Mouse (Mus musculus): ENCODE measurements around the gene Krt19. TPM values are rescaled to one million over a fixed set of nuclear protein-coding genes. Genes with fewer than 3 reads are reported as not detected.

Krt19 gene
- total RNA-seq, 2 experiments from 2014 or later = 4.0 to 9.1 TPM

DNA sequence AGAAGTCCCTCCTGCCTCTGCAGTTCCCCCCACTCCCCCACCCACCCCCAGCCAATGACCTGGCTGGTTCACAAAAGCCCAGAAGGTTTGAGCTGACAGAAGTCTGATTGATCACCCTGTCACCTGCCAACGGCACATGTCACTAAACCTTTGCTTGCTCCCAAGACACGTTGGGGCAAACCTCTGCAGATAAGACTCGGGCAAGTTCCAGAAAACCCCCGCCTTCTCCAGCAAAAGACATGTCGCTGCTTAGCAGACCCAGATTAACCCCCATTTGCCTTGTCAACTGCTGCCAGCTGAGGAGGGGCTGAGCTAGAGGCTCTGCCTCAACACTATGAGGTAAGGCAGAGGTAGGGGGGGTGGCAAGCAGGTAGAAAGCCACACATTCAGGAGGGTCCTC is 11.9 kb downstream of the Krt19 start:
- DNase-seq = no peak

GRCm38 (mm10) chr11:100135731-100136130 is 12.7 kb downstream of the Krt19 start, which contains the start of gene Krt15:
Krt15 (minus strand) TSS chr11:100135928.
- DNase-seq = no peak

- no peak for DNase-seq
Measured at GRCm38 (mm10) chr11:100124901-100125300, 23.6 kb downstream of the Krt19 start.

- no peak for DNase-seq
Measured at GRCm38 (mm10) chr11:100121466-100121865, 27.0 kb downstream of the Krt19 start, which contains the start of gene Krt13. Krt13 (minus strand) TSS chr11:100121566.

DNA sequence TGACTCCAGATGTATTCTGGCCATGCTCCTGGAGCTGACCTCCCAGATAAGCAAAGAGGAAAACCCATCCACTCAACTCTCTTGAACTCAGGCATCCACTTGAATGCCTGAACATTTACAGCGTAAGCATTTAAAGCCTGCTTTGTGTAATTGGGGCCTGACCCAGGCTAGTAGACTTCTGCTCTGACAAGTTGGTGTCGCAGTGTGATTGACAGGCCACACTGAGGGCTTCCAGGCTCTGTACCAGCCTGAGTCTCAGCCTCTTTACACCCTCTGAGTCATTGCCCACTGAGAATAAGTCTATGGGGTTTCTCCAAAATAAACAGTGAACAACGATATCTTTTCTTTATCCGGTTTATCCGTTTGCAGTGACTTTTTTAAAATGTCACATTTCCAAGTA is 28.1 kb downstream of the Krt19 start:
- no peak for DNase-seq

DNA sequence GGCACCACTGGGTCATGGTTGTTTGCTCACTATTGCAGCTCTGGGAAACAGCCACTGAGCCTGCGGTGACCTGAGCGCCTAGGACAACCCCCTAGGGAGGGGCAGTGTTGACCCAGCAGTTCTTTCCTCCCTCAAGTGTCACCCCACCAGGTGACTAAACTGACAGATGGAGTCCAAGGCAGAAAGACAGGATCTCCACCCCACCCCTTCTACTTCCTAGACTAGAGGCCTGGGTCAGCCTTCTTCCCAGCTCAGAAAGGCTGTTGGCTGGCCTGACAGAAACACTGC is 34.8 kb downstream of the Krt19 start:
- no peak for DNase-seq

DNA sequence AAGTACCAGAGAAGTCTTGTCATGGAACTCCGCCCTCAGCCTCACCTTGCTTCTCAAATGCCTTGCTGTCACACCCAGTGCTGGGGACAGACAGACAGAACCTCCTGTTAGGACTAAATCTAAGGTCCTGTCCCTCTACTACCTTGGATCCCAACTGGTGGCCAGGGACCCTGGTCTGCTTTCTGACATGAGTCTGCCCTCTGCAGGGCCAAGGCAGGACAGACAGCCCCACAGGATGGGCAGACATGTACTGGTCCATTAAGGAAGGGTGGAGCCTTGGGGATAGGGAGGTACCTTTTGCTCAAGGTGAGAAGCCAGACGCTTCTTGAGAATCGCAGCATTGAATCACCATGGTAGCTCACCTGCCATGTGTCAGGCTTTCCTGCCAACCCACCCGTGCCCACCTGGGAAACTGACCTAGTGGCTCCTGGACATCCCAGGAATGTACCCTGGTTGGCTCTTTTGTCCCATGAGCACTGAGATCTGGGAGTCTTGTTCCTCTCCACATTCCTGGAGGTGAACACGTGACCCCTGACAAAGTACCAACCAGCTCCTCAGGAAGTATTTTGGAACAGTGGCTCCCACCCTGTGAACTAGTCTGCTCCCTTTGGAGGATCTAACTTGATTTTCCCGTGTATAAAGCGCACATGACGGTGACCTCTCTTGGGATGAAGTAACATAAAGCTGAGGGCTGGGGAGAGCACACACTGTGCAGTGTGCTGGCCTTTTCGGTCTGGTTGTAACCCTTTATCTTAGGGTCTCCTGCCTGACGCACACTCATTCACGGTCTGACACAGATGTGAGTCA is 35.3 kb downstream of the Krt19 start:
- DNase-seq = no peak

DNA sequence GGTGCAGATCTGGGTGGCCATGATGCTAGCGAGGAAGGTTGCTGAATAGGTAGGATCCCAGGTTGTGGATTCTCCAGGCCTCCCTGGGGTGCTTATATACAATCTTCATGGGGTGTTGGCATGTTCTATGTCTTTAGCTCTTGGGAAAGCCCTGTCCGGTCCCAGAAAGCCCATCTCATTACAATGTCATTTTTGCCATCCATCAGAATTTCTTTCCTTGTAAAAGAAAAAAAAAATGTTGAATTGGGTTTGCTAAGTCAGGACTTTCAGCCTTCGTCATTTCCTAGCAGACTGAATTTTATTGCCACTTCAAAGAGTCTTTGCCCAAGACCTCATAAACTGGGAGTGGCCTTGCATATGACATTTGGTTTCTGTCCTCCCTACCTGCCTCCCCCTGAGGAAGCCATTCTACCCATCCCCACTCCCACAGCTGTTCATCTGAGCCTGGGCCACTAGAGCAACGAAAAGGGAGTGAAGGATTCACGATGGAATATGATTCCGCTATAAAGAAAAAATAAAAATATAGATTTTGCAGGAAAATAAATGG is 42.8 kb downstream of the Krt19 start, which contains the start of gene Krt36:
Gene Krt36, minus strand, starts transcription at position 51 of the 547 bp plus-strand sequence.
- no peak for DNase-seq

DNA sequence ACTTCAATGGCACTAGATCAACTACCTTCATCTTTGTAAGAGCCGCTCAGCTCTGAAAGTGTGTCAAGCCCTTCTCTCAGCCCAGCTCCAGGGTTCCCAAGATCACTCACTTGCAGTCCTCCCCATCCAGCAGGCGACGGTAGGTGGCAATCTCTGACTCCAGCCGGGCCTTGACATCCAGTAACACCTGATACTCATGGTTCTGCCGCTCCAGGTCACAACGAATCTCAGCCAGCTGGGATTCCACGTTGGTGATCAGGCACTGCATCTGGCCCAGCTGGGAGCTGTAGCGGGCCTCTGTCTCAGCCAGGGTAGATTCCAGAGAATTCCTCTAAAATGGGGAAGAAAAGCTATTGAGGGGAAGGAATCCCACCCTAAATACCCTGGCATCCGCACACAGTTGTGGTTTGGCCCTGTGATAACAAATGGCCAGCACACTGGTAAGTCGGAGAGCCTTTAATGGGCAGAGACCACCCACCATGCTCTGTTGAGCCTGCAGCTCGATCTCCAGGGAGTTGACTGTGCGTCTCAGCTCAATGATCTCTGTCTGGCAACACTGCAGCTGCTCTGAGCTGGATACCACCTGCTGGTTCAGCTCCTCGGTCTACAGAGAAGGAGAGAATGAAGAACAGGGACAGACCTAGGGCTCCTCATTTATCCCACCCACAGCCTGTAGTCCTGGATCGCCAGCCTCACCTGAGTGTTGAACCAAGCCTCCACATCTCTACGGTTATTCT is 45.6 kb downstream of the Krt19 start:
- DNase-seq = no peak

GRCm38 (mm10) chr11:100100391-100100790 is 48.1 kb downstream of the Krt19 start:
- no peak for DNase-seq

DNA sequence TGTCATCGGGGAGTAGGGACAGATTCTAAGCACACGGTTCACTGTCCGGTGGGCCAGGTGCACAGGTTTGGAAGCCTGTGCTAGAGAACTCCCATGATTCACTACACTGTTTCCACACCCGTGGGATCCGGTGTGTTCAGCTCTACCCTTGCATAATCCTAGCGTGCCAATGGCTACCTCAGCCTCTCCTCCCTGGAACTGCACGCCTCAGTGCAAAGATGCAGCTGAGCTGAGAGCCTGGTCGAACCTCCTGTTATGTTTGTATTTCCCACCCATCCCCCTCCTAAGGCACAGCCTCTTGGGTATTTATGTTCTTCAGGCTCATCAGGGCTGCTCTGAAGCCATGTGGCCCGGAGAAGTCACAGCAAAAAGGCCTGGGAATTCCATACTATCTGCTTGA is 50.6 kb downstream of the Krt19 start:
- no peak for DNase-seq

- no peak for DNase-seq
Measured at GRCm38 (mm10) chr11:100096141-100096540, 52.3 kb downstream of the Krt19 start, which contains the start of gene Krt35. Krt35 (minus strand) TSS chr11:100096241.

Other genes starting within 250 kb of the Krt19 start
- gene Krtap31-1, start 240.7 kb downstream of the Krt19 start, total RNA-seq (2021) = not detected
- not detected for gene Gm11565, start 233.9 kb downstream of the Krt19 start, total RNA-seq (2021)
- gene Krtap31-2, start 212.4 kb downstream of the Krt19 start, total RNA-seq (2021) = not detected
- not detected for gene Krtap9-5, start 200.2 kb downstream of the Krt19 start, total RNA-seq (2021)
- gene Krtap29-1, start 169.6 kb downstream of the Krt19 start, total RNA-seq (2021) = not detected
- gene Krtap16-1, start 162.1 kb downstream of the Krt19 start, total RNA-seq (2021) = not detected
- gene Krtap17-1, start 154.7 kb downstream of the Krt19 start, total RNA-seq (2021) = not detected
- gene Krt33a, start 132.5 kb downstream of the Krt19 start, total RNA-seq (2021) = not detected
- gene Krt33b, start 118.8 kb downstream of the Krt19 start, total RNA-seq (2021) = not detected
- not detected for gene Krt34, start 107.1 kb downstream of the Krt19 start, total RNA-seq (2021)
- gene Krt31, start 98.1 kb downstream of the Krt19 start, total RNA-seq (2021) = not detected
- not detected for gene Krt32, start 60.4 kb downstream of the Krt19 start, total RNA-seq (2021)
- not detected for gene Krt35, start 52.4 kb downstream of the Krt19 start, total RNA-seq (2021)
- not detected for gene Krt36, start 43.0 kb downstream of the Krt19 start, total RNA-seq (2021)
- gene Krt13, start 27.1 kb downstream of the Krt19 start, total RNA-seq (2021) = not detected
- gene Krt15, start 12.7 kb downstream of the Krt19 start, total RNA-seq (2021) = 1 to 10 TPM in 1 of 2 experiments, not detected in 1; 1.4 TPM
- gene Krt9, start 44.6 kb upstream of the Krt19 start, total RNA-seq (2021) = not detected
- not detected for gene Krt14, start 58.9 kb upstream of the Krt19 start, total RNA-seq (2021)
- gene Krt16, start 100.2 kb upstream of the Krt19 start, total RNA-seq (2021) = not detected
- gene Krt17, start 112.4 kb upstream of the Krt19 start, total RNA-seq (2021) = under 1 TPM in 1 of 2 experiments, not detected in 1; 0.31 TPM
- not detected for gene Krt42, start 121.2 kb upstream of the Krt19 start, total RNA-seq (2021)
- 1,000 to 10,000 TPM; 1,847 to 1,982 TPM for gene Eif1, start 171.2 kb upstream of the Krt19 start, total RNA-seq (2021)
- not detected for gene Gast, start 185.7 kb upstream of the Krt19 start, total RNA-seq (2021)
- gene Hap1, start 207.5 kb upstream of the Krt19 start, total RNA-seq (2021) = 1 to 10 TPM; 1.8 to 1.9 TPM
- 100 to 1,000 TPM; 208 to 239 TPM for gene Jup, start 249.1 kb upstream of the Krt19 start, total RNA-seq (2021)